Mouse (Mus musculus) brain, embryonic 18.5 days (tissue): Measurements from ENCODE around the gene Ifit1bl1.

Source experiments
- DNase-seq: peaks from one replicate; pipeline ENCODE4 v3.0.0-alpha.2; 2012; ENCODE audit warnings: low read depth, low spot score

Ifit1bl1 gene

DNA sequence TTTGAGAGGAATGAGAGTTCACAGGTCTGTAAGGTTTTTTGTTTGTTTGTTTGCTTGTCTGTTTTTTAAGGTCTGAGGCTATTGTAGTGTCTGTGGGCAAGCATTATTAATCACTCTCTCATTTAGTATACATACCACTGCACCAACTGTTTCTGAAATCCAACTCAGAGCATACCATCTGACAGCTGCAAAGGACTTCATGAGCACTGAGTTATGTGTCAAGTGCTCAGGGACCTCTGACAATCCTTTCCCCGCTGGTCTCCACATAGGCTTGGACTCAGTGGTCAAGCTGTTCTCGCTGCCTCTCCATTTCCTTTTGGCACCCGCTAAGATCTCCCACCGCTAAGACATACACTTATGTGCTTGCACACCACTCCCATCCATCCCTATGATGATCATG, 55.5 kb downstream of the Ifit1bl1 start:
- DNase-seq = no peak
